Mouse (Mus musculus) left cerebral cortex, adult 2 months (tissue): ENCODE measurements at regions not wholly inside any gene's neighbourhood (a gene's known extent, or its start where the extent isn't known, plus 50 kb on each side); places are given as distances from the start of the nearest gene placed in this dataset.

Experiments
- DNase-seq, 2 experiments: peaks; one replicate each; pipeline ENCODE4 v3.0.0; 2021 to 2022; ENCODE audit warnings: low spot score in 2 of 2, mixed read lengths in 1 of 2; ENCODE audit errors: extremely low spot score in 1 of 2
- H3K27ac ChIP-seq: fragments of 200-600 bp; 2 replicates; pipeline ENCODE4 v1.8.1; 2022
- H3K4me3 ChIP-seq: fragments of 200-600 bp; 2 replicates; pipeline ENCODE4 v1.8.1; 2022
- CTCF ChIP-seq: fragments of 200-600 bp; IDR thresholded peaks from 2 replicates; pipeline ENCODE4 v1.8.1; 2022; ENCODE audit warnings: antibody characterized with exemption, mild to moderate bottlenecking, moderate library complexity
- intact Hi-C: fragments of 180-260 bp; cut with DNase I; formaldehyde crosslinking; loops from one replicate; pipeline ENCODE4 v1.15.1; 2025

DNA sequence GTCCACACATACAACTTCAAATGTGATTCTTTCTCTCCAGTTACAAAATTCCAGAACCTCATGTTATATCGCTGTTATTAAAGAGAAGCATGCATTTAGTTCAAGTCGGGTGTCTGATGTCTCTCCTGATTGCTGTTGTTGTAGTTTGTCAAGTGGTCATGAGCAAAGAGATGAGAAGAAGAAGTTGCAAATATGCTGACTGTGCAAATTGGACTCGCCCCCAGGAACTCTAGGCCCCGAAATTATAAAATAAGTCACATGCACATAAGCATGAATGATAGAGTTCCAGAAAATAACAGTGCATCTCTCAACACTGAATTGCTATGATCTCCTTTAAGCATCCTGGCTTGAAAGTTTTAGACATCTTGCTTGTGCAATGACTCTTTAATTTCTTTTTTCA, 53.3 kb downstream of the Kif2b start:
- DNase-seq, result no peak
- no peak overlapping the region for H3K27ac ChIP-seq
- intact Hi-C loops, result no loop called here
- no peak for TF ChIP-seq CTCF
- no peak overlapping the region for H3K4me3 ChIP-seq

GRCm38 (mm10) chr11:91479236-91479635, 98.1 kb downstream of the Kif2b start:
- Histone ChIP-seq H3K4me3 (no peak overlapping the region), H3K27ac (no peak overlapping the region)
- intact Hi-C loops, result no loop called here
- DNase-seq, result no peak
- no peak for TF ChIP-seq CTCF

- H3K4me3 ChIP-seq, result no peak overlapping the region
- no peak for DNase-seq
- no peak overlapping the region for H3K27ac ChIP-seq
- no peak for TF ChIP-seq CTCF
- intact Hi-C loops, result no loop called here
These were observed 113.6 kb downstream of the Kif2b start for GRCm38 (mm10) chr11:91463578-91464401.

GRCm38 (mm10) chr11:91461946-91462345, 115.4 kb downstream of the Kif2b start:
- no peak for DNase-seq
- no peak overlapping the region for H3K4me3 ChIP-seq
- no peak overlapping the region for H3K27ac ChIP-seq
- intact Hi-C loops, result no loop called here
- TF ChIP-seq CTCF, result no peak

DNA sequence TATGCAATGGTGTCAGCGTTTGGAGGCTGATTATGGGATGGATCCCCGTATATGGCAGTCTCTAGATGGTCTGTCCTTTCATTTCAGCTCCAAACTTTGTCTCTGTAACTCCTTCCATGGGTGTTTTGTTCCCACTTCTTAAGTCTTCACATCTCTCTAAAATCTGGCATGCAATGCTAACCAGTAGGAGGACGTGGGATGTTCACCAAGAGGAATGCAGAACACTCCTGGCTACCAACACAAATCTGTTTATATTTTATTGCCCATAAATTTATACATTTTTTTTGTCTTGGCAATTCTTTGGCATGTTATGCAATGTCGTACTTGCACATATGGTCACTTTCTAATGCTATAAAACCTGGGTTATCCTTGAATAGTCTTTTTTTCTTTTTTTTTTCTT, 135.0 kb downstream of the Kif2b start:
- Histone ChIP-seq H3K27ac (no peak overlapping the region), H3K4me3 (no peak overlapping the region)
- TF ChIP-seq CTCF, result no peak
- intact Hi-C loops, result no loop called here
- no peak for DNase-seq

DNA sequence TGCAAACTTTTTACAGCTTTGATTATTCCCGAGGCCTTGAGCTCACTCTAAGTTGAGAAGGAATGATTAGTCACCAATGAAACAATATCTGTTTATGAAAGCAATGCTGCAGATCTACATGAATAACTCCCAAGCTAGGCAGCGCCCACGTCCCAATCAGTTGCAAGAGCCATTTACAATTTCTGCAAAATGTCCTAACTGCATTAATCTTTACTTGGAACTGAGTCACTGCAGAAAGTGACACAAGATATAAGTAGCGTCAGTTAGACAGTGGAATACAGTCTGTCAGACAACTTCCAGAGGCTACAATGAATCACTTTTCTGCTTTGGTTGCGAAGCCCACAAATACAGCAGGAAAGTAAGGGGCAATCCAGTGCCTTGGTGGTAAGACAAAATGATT, 145.2 kb downstream of the Kif2b start:
- intact Hi-C loops, result no loop called here
- H3K27ac ChIP-seq, result no peak overlapping the region
- TF ChIP-seq CTCF, result no peak
- H3K4me3 ChIP-seq, result no peak overlapping the region
- DNase-seq, result no peak

GRCm38 (mm10) chr11:91426731-91427130, 150.6 kb downstream of the Kif2b start:
- intact Hi-C loops, result loop anchor here (5.0 to 10.0 kb wide), 2 partner anchors 518 to 564 kb away; no protein-coding TSS in a partner anchor

GRCm38 (mm10) chr11:91387172-91387571, 190.2 kb downstream of the Kif2b start:
- no peak overlapping the region for H3K4me3 ChIP-seq
- H3K27ac ChIP-seq, result no peak overlapping the region
- TF ChIP-seq CTCF, result no peak; the same call in 1 of the 2 replicates
- intact Hi-C loops, result no loop called here
- no peak for DNase-seq

More at GRCm38 (mm10) chr11:91426731-91427130, 150.6 kb downstream of the Kif2b start:
- DNase-seq, result peak; percentile 38 to 67
- no peak overlapping the region for H3K4me3 ChIP-seq
- no peak for TF ChIP-seq CTCF
- no peak overlapping the region for H3K27ac ChIP-seq

DNA sequence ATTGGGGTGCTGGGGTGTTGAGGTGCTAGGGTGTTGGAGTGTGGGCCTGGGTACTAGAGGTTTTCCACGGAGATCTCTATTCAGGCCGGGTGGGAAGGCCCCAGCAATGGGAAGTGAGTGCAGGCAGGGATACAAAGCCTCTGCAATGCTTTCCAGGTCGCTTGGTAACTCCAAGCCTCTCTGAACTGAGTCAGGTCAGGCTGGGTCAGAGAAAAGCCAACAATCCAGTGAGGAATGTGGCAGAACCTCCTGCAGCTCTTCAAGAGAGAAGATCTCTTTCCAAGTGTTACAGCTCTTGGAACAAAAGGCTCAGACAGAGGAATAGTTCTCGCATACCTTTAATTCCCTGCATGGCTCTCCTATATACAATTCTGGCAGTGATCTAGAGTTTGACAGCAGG, 220.3 kb downstream of the Kif2b start:
- no peak overlapping the region for H3K27ac ChIP-seq
- intact Hi-C loops, result no loop called here
- no peak for TF ChIP-seq CTCF
- no peak overlapping the region for H3K4me3 ChIP-seq
- DNase-seq, result no peak

DNA sequence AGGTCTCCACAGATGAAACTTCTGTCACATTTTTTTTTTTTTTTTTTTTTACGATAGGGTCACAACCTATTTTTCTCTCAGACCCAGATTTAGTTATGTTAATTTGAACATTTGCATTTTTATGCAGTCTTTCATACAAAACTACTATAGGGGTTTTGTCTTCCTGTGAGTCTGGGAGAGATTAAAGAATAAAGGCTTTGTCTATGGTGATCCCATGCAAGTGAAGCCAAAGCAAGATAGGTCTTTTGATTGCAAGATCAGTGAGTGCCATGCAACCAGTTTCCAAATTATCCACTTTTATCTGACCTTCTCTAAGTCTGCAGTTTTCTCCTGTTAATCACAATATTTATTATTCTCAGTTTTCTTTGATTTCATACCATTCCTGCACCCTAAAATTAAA, 234.7 kb downstream of the Kif2b start:
- DNase-seq, result no peak
- no peak for TF ChIP-seq CTCF
- Histone ChIP-seq H3K27ac (no peak overlapping the region), H3K4me3 (no peak overlapping the region)
- intact Hi-C loops, result no loop called here

- DNase-seq, result no peak
- Histone ChIP-seq H3K27ac (no peak overlapping the region), H3K4me3 (no peak overlapping the region)
- intact Hi-C loops, result no loop called here
- TF ChIP-seq CTCF, result no peak
These were observed 244.3 kb downstream of the Kif2b start for GRCm38 (mm10) chr11:91333056-91333455.

DNA sequence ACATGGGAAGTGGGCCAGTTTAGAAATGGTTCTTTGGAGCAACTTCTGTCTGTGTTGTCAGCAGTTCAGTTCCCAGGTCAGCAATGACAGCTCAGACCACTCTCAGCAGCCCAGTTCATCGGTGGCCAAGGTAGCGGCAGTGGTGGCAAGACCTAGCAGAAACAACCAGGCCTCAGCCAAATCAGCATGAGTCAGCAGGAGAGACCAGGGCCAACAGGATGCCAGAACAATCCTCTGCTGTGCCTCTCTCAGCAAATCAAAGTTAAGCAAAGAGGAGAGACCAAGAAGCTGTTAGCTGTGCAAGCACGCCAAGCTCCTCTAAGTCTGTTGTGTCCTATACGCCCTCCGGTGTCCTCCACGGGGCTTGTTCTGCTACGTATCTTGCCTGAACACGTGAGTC, 249.8 kb downstream of the Kif2b start:
- intact Hi-C loops, result no loop called here
- H3K27ac ChIP-seq, result no peak overlapping the region
- no peak overlapping the region for H3K4me3 ChIP-seq
- no peak for DNase-seq
- TF ChIP-seq CTCF, result no peak

- intact Hi-C loops, result no loop called here
- H3K4me3 ChIP-seq, result no peak overlapping the region
- DNase-seq, result no peak
- no peak overlapping the region for H3K27ac ChIP-seq
- no peak for TF ChIP-seq CTCF
These were observed 267.1 kb downstream of the Kif2b start for GRCm38 (mm10) chr11:91310212-91310742.
